Mouse (Mus musculus) C2C12 (cell line): ENCODE results near the gene Cbarp.

Experiments used
- CTCF ChIP-seq: IDR thresholded peaks from one replicate; pipeline ENCODE4 v1.5.1; 2011; ENCODE audit not compliant: control insufficient read depth, insufficient read depth, insufficient read length
- MAX ChIP-seq: IDR thresholded peaks from one replicate; pipeline ENCODE4 v1.6.1; 2011; ENCODE audit warnings: mild to moderate bottlenecking, control low read depth
- MYOG ChIP-seq: IDR thresholded peaks from one replicate; pipeline ENCODE4 v1.6.1; 2011; ENCODE audit not compliant: control insufficient read depth, insufficient read length; ENCODE audit errors: extremely low read depth
- USF1 ChIP-seq: IDR thresholded peaks from one replicate; pipeline ENCODE4 v1.6.1; 2011; ENCODE audit warnings: low read depth, mild to moderate bottlenecking, control low read depth, moderate library complexity

DNA sequence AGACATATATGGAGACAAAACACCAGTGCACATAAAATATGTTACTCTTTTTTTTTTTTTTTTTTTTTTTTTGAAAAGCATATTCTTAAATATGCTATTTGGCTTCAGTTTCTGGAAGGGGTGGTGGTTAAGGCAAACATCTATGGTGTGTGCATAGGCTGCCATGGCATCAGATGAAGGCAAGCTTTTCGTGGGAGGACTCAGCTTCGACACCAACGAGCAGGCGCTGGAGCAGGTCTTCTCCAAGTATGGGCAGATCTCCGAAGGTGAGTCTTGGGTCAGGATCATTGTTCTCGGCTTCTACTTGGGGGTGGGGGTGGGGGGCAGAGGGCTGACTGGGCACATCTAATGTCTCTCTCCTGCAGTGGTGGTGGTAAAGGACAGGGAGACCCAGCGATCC lies 29.0 kb upstream of the Cbarp start:
- no peak for TF ChIP-seq CTCF
- no peak for TF ChIP-seq MYOG
- TF ChIP-seq USF1 = no peak
- TF ChIP-seq MAX = no peak
